Mouse (Mus musculus) thymus, postnatal 36 days (tissue): ENCODE data around the gene Tlr11.

Source experiments
- DNase-seq, 2 experiments: peaks; one replicate each; pipeline ENCODE4 v3.0.0; 2022; ENCODE audit warnings: mixed read lengths in 2 of 2

Tlr11 gene

DNA sequence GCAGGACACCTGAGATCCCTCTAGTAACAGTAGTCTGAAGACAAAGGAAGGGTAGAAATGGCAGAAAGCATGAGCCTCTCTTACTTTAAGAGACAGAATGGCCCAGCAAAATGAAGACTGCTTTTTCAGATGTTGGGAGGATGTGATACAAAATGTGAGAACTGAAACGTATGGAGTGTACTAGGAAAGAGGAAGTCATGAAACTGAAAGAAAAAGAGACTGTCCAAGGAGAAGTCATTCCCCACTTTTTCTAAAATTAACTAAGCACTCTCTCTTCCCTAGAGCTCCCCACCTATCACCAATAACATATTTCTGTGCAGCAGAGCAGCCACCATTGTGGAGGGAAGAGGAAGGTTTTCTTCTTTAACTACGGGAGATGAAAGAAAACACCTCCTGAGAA, at the start of gene Tlr11:
Tlr11 (plus strand) TSS at position 322 of the 400 bp plus-strand sequence.
- no peak for DNase-seq

- DNase-seq, result no peak
Observed at GRCm38 (mm10) chr14:50326661-50327060, 31.1 kb upstream of the Tlr11 start, which contains the start of gene Olfr734. TSS of gene Olfr734 (minus strand) at chr14:50326761.

DNA sequence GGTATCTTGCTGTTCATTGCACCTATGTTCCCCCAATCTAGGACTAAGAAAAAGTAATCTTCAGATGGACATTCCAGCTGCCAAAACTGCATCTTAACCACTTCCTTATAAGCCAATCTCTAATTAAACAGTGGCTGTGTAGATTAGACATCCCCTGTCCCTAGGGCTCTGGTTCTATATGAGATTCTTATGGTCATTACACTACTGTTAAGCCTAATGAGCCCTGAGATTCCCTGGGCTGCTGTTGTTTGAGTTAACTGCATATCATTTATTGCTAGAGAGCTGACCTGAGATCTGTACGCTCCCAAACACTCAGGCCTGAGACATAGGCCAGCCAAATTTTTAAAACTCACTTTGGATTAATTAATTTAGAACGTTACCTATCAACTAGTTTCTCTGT, 8.9 kb upstream of the Tlr11 start, which contains the start of gene Olfr735:
Olfr735 (minus strand) TSS at position 77 of the 400 bp plus-strand sequence.
- DNase-seq, result no peak

DNA sequence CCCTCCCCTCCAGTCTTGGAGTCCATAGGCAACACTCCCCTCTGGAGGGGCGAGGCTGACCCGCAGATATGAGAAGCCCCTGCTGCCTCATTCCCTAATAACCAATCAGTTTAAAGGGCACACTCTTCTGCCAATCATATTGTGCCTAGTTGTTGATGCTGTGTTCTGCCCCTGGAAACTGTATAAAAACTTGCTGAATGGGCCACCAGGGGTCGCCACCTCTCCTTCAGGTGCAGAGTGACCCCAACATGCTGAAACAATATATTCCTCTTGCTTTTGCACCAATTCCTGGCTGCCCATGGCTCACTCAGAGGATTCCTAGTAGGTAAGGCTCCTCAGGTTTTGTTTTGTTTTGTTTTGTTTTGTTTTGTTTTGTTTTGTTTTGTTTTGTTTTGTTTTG, 5.3 kb upstream of the Tlr11 start:
- no peak for DNase-seq

DNA sequence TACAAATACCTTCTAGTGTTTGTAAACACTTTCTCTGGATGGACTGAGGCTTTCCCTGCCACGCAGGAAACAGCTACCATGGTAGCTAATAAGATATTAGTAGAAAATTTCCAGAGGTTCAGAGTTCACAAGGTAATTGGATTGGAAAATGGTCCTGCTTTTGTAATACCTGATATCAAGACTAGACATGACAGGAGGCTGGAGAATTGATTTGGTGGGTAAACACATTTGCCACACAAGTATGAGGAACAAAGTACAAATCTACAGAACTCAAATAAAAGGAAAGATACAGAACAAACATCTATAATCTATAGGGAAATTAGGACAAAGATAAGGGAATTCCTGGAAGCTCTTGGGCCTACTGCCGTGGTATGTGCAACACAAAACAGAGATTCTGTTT, 989 bp upstream of the Tlr11 start:
- no peak for DNase-seq

- DNase-seq, result no peak
Observed at GRCm38 (mm10) chr14:50360480-50360879, 2.8 kb downstream of the Tlr11 start.

GRCm38 (mm10) chr14:50363561-50363960, 5.8 kb downstream of the Tlr11 start:
- no peak for DNase-seq

GRCm38 (mm10) chr14:50380863-50381262, 23.1 kb downstream of the Tlr11 start, which contains the start of gene Olfr736:
TSS of gene Olfr736 (plus strand) at chr14:50381163.
- DNase-seq, result no peak

GRCm38 (mm10) chr14:50407268-50407667, 49.6 kb downstream of the Tlr11 start, which contains the start of gene Olfr738:
TSS of gene Olfr738 (plus strand) at chr14:50407568.
- no peak for DNase-seq
